Mouse (Mus musculus): ENCODE measurements around the gene Colgalt1. TPM values are rescaled to one million over a fixed set of nuclear protein-coding genes. Genes with fewer than 3 reads are reported as not detected.

Gene Colgalt1
- polyA plus RNA-seq, 1 experiment = 59.8 TPM

DNA sequence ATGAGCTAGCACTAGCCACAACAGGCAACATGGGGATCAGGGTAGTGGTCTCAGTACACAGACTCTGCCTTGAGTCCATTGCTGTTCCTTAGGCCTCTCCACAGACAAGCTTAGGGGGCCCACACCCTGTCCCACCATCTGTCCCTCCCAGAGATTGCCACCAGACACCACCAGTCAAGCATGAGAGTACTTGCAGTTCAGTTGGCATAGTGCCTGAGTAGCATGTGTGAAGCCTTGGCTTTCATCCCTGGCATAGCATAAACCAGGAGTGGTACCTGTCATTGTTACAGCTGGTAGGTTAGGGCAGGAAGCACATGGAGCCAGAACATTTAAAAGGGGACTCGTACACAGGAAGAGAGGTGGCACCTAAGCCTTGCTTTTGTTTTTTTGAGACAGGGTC lies 49.0 kb downstream of the Colgalt1 start:
- Histone ChIP-seq H3K4me1 (ENCODE audit: control insufficient read depth, insufficient read depth, insufficient read length, low read length) (peaks cover 5% of the 10 kb centered on the region), H3K27ac (ENCODE audit: insufficient read depth, low read depth, low read length) (no peak overlapping the region), H3K36me3 (ENCODE audit: control insufficient read depth, insufficient read depth, low read length) (no peaks in the 10 kb centered on the region), H3K27me3 (ENCODE audit: control insufficient read depth, insufficient read depth, low read length) (peaks cover 14% of the 10 kb centered on the region), H3K4me3 (ENCODE audit: low read depth, low read length) (no peak overlapping the region)
- TF ChIP-seq POLR2A (IDR thresholded peaks at IDR 0.05; ENCODE audit: low read depth, low read length) (no peak), CTCF (IDR thresholded peaks at IDR 0.05; ENCODE audit: extremely low read depth, insufficient read length, insufficient replicate concordance, low read depth, low read length) (no peak)
- WGBS = 45% methylated on average over 1 of the region's 1 CpGs

DNA sequence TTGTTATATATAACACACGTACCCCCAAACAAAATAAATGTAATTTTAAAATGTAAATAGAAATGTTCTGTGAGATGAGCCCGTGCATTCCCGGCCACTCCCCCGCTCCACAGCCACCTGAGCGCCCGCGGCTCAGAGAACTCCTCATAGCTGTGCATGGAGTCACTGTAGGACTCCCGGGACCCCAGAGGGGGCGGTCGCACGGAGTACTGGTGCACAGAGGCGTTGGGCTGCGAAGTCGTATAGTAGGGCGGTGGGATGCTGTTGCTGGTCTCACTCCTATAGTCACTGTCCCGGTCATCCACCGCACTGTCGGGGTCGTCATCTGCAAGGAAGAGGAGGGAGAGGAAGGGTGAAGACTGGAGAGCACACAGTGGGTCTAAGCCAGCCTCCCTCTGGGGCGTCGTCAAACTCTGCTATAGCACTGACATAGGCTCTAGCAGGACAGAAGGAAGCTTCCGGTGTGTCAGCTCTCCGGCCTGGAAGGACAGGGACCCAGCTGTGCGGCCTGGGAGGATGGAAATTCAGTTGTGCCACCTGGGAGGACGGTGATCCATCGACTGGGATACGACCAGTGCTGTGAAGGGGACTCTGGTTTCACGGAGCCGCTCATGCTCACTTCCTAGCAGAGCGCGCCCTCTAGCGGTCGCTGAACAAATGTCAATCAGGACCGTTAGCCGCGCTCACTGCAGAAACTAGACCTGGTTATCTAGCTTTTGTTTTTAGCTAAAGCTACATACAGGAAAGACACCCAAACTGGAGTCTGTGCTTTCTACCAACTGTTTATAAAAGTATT lies 49.7 kb downstream of the Colgalt1 start:
- Histone ChIP-seq H3K4me3 (ENCODE audit: low read depth, low read length) (no peak overlapping the region), H3K36me3 (ENCODE audit: control insufficient read depth, insufficient read depth, low read length) (no peaks in the 10 kb centered on the region), H3K4me1 (ENCODE audit: control insufficient read depth, insufficient read depth, insufficient read length, low read length) (peaks cover 5% of the 10 kb centered on the region), H3K27ac (ENCODE audit: insufficient read depth, low read depth, low read length) (no peak overlapping the region), H3K27me3 (ENCODE audit: control insufficient read depth, insufficient read depth, low read length) (peaks cover 7% of the 10 kb centered on the region; the same call in 1 of the 2 replicates)
- WGBS = 13% methylated on average over 36 of the region's 36 CpGs
- no peak for TF ChIP-seq POLR2A (IDR thresholded peaks at IDR 0.05; ENCODE audit: low read depth, low read length)
- TF ChIP-seq CTCF (IDR thresholded peaks at IDR 0.05; ENCODE audit: extremely low read depth, insufficient read length, insufficient replicate concordance, low read depth, low read length) = peak; percentile 95

DNA sequence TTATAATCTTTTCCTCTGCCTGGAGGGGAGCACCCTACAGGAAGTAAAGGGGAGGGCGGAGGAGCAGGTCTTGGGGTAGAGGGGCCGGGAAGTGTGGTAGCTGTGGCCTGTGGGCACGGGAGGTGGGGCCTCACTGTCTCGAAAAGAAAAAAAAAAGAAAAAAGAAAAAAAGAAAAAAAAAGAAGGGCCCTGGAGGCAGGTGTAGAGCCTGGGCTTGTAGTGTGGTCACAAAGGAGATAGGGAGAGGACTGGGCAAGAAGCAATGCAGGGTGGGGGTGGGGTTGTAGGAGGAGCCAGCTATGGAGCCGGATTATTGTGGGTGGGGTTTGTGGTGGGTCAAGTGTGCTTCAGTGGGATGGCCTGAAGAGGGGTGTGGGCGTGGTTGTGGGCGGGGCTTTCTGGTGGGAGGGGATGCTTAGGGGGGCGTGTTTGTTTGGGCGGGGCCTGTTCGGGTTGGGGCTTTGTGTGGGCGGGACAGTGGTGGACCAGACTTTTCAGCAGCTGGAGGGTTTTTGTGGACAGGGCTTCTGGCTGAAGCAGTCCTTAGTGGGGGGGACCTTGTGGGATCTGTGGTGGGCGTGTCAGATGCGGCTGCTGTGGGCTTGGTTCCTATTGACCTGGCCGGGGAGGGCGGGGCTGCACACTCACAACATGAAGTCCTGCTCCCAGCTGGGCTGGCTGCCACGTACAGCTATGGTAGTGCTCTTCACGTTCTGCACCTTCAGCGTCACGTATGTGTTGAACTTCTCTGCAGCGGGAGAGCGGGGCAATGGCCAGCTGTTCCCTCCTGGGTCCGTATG lies 54.7 kb downstream of the Colgalt1 start:
- no peaks in the 10 kb centered on the region for H3K36me3 ChIP-seq (ENCODE audit: control insufficient read depth, insufficient read depth, low read length)
- H3K27ac ChIP-seq (ENCODE audit: insufficient read depth, low read depth, low read length) = no peak overlapping the region
- 3% methylated on average over 22 of the region's 22 CpGs for WGBS
- peaks cover 13% of the 10 kb centered on the region for H3K4me1 ChIP-seq (ENCODE audit: control insufficient read depth, insufficient read depth, insufficient read length, low read length)
- TF ChIP-seq CTCF (IDR thresholded peaks at IDR 0.05; ENCODE audit: extremely low read depth, insufficient read length, insufficient replicate concordance, low read depth, low read length) = no peak
- TF ChIP-seq POLR2A (IDR thresholded peaks at IDR 0.05; ENCODE audit: low read depth, low read length) = no peak
- H3K27me3 ChIP-seq (ENCODE audit: control insufficient read depth, insufficient read depth, low read length) = peaks cover 8% of the 10 kb centered on the region; the same call in 1 of the 2 replicates
- peak overlapping the region; percentile 36; the same call in 1 of the 2 replicates for H3K4me3 ChIP-seq (ENCODE audit: low read depth, low read length)

DNA sequence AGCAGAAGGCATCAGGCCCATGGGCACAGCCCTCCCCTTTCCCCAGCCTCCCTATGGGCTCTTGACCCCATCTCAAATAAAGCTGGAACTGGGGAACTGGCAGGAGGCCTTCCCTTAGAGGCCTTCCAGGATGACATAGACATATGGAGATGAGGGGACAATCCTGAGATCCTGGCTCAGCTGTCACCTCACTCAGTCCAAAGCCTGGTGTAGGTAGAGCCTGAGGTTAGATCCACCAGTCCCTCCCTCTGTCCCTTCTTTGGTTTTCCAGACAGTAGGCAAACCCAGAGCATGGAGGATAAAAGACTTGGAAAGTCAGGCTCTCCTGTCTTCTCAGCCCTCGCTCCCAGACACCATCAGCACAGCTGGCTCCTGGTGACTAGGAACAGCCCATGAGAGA lies 56.1 kb downstream of the Colgalt1 start:
- H3K27ac ChIP-seq (ENCODE audit: insufficient read depth, low read depth, low read length) = no peak overlapping the region
- 56% methylated on average over 1 of the region's 1 CpGs for WGBS
- no peaks in the 10 kb centered on the region for H3K36me3 ChIP-seq (ENCODE audit: control insufficient read depth, insufficient read depth, low read length)
- H3K27me3 ChIP-seq (ENCODE audit: control insufficient read depth, insufficient read depth, low read length) = peaks cover 14% of the 10 kb centered on the region; the same call in 1 of the 2 replicates
- no peak for TF ChIP-seq CTCF (IDR thresholded peaks at IDR 0.05; ENCODE audit: extremely low read depth, insufficient read length, insufficient replicate concordance, low read depth, low read length)
- TF ChIP-seq POLR2A (IDR thresholded peaks at IDR 0.05; ENCODE audit: low read depth, low read length) = no peak
- no peak overlapping the region for H3K4me3 ChIP-seq (ENCODE audit: low read depth, low read length)
- peaks cover 21% of the 10 kb centered on the region for H3K4me1 ChIP-seq (ENCODE audit: control insufficient read depth, insufficient read depth, insufficient read length, low read length)

DNA sequence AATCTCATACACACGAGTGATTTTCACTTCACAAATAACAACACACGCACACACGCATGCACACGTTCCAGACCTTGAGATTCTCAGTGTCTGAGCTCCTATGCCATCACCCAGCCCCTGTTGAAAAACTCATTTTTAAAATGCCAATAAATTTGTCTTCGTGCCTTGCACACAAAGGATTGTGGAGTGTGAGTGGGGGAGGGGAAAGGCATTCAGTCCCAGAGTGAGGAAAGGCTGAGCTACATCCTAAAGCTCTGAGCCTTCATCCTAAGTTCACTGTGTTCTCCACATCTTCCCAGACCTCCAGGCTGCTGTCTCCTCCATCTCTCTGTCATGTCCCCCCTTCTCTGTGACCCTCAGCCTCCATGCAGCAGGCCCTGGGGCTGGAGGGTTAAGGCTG lies 56.5 kb downstream of the Colgalt1 start:
- Histone ChIP-seq H3K4me1 (ENCODE audit: control insufficient read depth, insufficient read depth, insufficient read length, low read length) (peaks cover 21% of the 10 kb centered on the region), H3K27me3 (ENCODE audit: control insufficient read depth, insufficient read depth, low read length) (peaks cover 14% of the 10 kb centered on the region; the same call in 1 of the 2 replicates), H3K27ac (ENCODE audit: insufficient read depth, low read depth, low read length) (no peak overlapping the region), H3K4me3 (ENCODE audit: low read depth, low read length) (no peak overlapping the region), H3K36me3 (ENCODE audit: control insufficient read depth, insufficient read depth, low read length) (no peaks in the 10 kb centered on the region)
- WGBS = 63% methylated on average over 5 of the region's 5 CpGs
- TF ChIP-seq CTCF (IDR thresholded peaks at IDR 0.05; ENCODE audit: extremely low read depth, insufficient read length, insufficient replicate concordance, low read depth, low read length) (no peak), POLR2A (IDR thresholded peaks at IDR 0.05; ENCODE audit: low read depth, low read length) (no peak)

DNA sequence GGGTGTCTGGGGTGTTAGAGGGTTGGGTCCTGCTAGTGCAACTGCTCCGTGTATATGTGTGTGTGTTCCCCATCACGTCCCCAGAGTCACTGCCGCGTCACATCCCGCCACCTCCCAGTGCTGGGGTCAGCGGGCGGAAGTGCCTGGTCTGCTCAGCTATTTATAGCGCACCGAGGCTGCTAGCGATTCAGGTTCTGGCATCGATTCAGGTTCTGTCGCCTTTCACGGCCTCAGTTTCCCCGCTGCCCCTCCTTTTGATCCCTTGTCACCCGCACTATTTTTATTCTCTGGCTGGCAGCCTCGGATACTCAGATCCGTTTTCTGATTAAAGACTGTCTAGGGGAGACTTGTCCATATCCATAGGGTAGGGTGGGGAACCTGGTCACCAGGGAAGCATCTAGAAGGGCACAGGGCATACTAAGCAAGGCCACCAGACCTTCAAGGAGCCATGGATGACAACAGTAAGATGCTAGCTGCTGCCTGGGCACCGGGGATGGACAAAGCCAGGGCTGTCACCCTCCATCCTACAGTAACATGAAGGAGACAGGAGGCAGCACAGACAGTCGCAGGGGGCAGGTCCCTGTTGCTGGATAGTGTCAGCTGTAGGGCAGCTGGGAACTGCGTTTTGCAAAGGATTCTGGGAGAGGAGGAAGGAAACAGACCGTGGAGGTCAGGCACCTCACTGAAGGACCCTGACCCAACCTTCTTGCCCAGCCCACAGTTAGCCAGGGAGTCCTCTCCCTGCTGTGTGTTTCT lies 57.6 kb downstream of the Colgalt1 start:
- 0 out of 2 replicates have a peak overlapping the region, but pooled peaks have one; percentile 16 for H3K4me3 ChIP-seq (ENCODE audit: low read depth, low read length)
- WGBS = 4% methylated on average over 21 of the region's 21 CpGs

More for the DNA sequence above, 57.6 kb downstream of the Colgalt1 start:
- peaks cover 21% of the 10 kb centered on the region for H3K4me1 ChIP-seq (ENCODE audit: control insufficient read depth, insufficient read depth, insufficient read length, low read length)
- no peaks in the 10 kb centered on the region for H3K36me3 ChIP-seq (ENCODE audit: control insufficient read depth, insufficient read depth, low read length)
- H3K27me3 ChIP-seq (ENCODE audit: control insufficient read depth, insufficient read depth, low read length) = peaks cover 14% of the 10 kb centered on the region; the same call in 1 of the 2 replicates
- no peak for TF ChIP-seq CTCF (IDR thresholded peaks at IDR 0.05; ENCODE audit: extremely low read depth, insufficient read length, insufficient replicate concordance, low read depth, low read length)
- TF ChIP-seq POLR2A (IDR thresholded peaks at IDR 0.05; ENCODE audit: low read depth, low read length) = no peak
- no peak overlapping the region for H3K27ac ChIP-seq (ENCODE audit: insufficient read depth, low read depth, low read length)

Measured in small intestine, adult 2 months (tissue).